Mouse (Mus musculus) liver, embryonic 11.5 days (tissue): ENCODE results near the gene Rbm19. TPM values are rescaled to one million over a fixed set of nuclear protein-coding genes. Genes with fewer than 3 reads are reported as not detected.
A peak's percentile ranks its signal among the peaks of the same experiment; 100 is the strongest.

Experiments used
- ATAC-seq: fragments of 200-750 bp; cut with Nextera tagmentation; replicated peaks from 2 replicates; pipeline ENCODE4 v1.8.0; 2017; ENCODE audit warnings: moderate number of reproducible peaks, mild to moderate bottlenecking, moderate TSS enrichment, moderate library complexity; ENCODE audit not compliant: low FRiP score
- DNase-seq: peaks from one replicate; pipeline ENCODE4 v3.0.0-alpha.2; 2017; ENCODE audit warnings: low spot score
- H3K27ac ChIP-seq: fragments of 300-500 bp; sonication (generic); 2 replicates; pipeline ENCODE4 v1.5.1; 2014; ENCODE audit warnings: mild to moderate bottlenecking, low read depth, low read length, control low read depth
- H3K27me3 ChIP-seq: fragments of 300-500 bp; sonication (generic); replicated peaks from 2 replicates; pipeline ENCODE4 v1.6.1; 2014; ENCODE audit warnings: low read length, mixed read lengths; ENCODE audit not compliant: control insufficient read depth, insufficient read depth
- H3K36me3 ChIP-seq: fragments of 300-500 bp; sonication (generic); 2 replicates; pipeline ENCODE4 v1.6.1; 2014; ENCODE audit warnings: mild to moderate bottlenecking, low read length, moderate library complexity, mixed read lengths; ENCODE audit not compliant: control insufficient read depth, insufficient read depth
- H3K4me1 ChIP-seq: fragments of 300-500 bp; sonication (generic); replicated peaks from 2 replicates; pipeline ENCODE4 v1.6.1; 2014; ENCODE audit warnings: low read length, mixed read lengths; ENCODE audit not compliant: control insufficient read depth, insufficient read depth
- H3K4me2 ChIP-seq: fragments of 300-500 bp; sonication (generic); 2 replicates; pipeline ENCODE4 v1.6.1; 2014; ENCODE audit warnings: mild to moderate bottlenecking, control low read depth, moderate library complexity
- H3K4me3 ChIP-seq: fragments of 300-500 bp; sonication (generic); 2 replicates; pipeline ENCODE4 v1.5.1; 2014; ENCODE audit warnings: low read depth, low read length, control low read depth
- H3K9ac ChIP-seq: fragments of 300-500 bp; sonication (generic); 2 replicates; pipeline ENCODE4 v1.6.1; 2014; ENCODE audit warnings: low read depth, low read length, control low read depth
- H3K9me3 ChIP-seq: fragments of 300-500 bp; sonication (generic); 2 replicates; pipeline ENCODE4 v1.6.1; 2016; ENCODE audit warnings: low read length, inconsistent platforms, mixed read lengths; ENCODE audit not compliant: control insufficient read depth
- WGBS: fragments of 180-500 bp; shearing (Covaris S2); extraction: QIAGEN DNeasy Blood & Tissue Kit; methylation state at CpG from one replicate; pipeline ENCODE4 v1.1.7; 2014; 5-methylcytosine and 5-hydroxymethylcytosine counted together
- polyA plus RNA-seq: library from polyadenylated mRNA; unstranded; fragments of >200 nt; fragmentation: Nextera tagmentation; extraction: Ambion mirVana; gene quantifications from 2 replicates; pipeline ENCODE4 v1.2.1, GENCODE M21; 2014

The Rbm19 gene
- polyA plus RNA-seq, 1 experiment from 2014 or later, result 31.8 TPM

- H3K36me3 ChIP-seq, result peaks cover 7% of the 10 kb centered on the region; the same call in 1 of the 2 replicates
- H3K4me2 ChIP-seq, result peak overlapping the region; percentile 62
- H3K9me3 ChIP-seq, result no peaks in the 10 kb centered on the region
- 0 out of 2 replicates have a peak overlapping the region, but pooled peaks have one; percentile 3 for H3K4me3 ChIP-seq
- peaks cover 46% of the 10 kb centered on the region for H3K4me1 ChIP-seq
- 68% methylated on average over 5 of the region's 5 CpGs for WGBS
- peak overlapping the region; percentile 58 for H3K9ac ChIP-seq
- ATAC-seq (peak; percentile 44), DNase-seq (no peak)
- H3K27ac ChIP-seq, result peak overlapping the region; percentile 90
- H3K27me3 ChIP-seq, result no peaks in the 10 kb centered on the region
These were observed 20.8 kb downstream of the Rbm19 start for GRCm38 (mm10) chr5:120137038-120137437.

- Histone ChIP-seq H3K4me1 (peaks cover 46% of the 10 kb centered on the region), H3K27me3 (no peaks in the 10 kb centered on the region), H3K4me3 (peak overlapping the region; percentile 29; the same call in 1 of the 2 replicates), H3K9ac (peak overlapping the region; percentile 51), H3K4me2 (peak overlapping the region; percentile 62), H3K27ac (peak overlapping the region; percentile 90), H3K36me3 (peaks cover 11% of the 10 kb centered on the region; the same call in 1 of the 2 replicates), H3K9me3 (no peaks in the 10 kb centered on the region)
- ATAC-seq (no peak), DNase-seq (no peak)
- 96% methylated on average over 1 of the region's 1 CpGs for WGBS
These were observed 21.6 kb downstream of the Rbm19 start for GRCm38 (mm10) chr5:120137846-120138245.

GRCm38 (mm10) chr5:120138406-120138805, 22.1 kb downstream of the Rbm19 start:
- Histone ChIP-seq H3K9me3 (no peaks in the 10 kb centered on the region), H3K4me2 (peak overlapping the region; percentile 62), H3K9ac (peak overlapping the region; percentile 51), H3K36me3 (peaks cover 13% of the 10 kb centered on the region; the same call in 1 of the 2 replicates), H3K27me3 (no peaks in the 10 kb centered on the region), H3K27ac (peak overlapping the region; percentile 90), H3K4me1 (peaks cover 46% of the 10 kb centered on the region), H3K4me3 (peak overlapping the region; percentile 29)
- 87% methylated on average over 3 of the region's 3 CpGs for WGBS
- ATAC-seq (no peak), DNase-seq (no peak)

GRCm38 (mm10) chr5:120139224-120139623, 23.0 kb downstream of the Rbm19 start:
- Histone ChIP-seq H3K27ac (no peak overlapping the region; the same call in 1 of the 2 replicates), H3K4me2 (peak overlapping the region; percentile 62; the same call in 1 of the 2 replicates), H3K4me1 (peaks cover 46% of the 10 kb centered on the region), H3K4me3 (peak overlapping the region; percentile 29; the same call in 1 of the 2 replicates), H3K36me3 (peaks cover 19% of the 10 kb centered on the region), H3K27me3 (no peaks in the 10 kb centered on the region), H3K9ac (peak overlapping the region; percentile 51), H3K9me3 (no peaks in the 10 kb centered on the region)
- ATAC-seq (no peak), DNase-seq (no peak)
- 65% methylated on average over 8 of the region's 8 CpGs for WGBS

- no peaks in the 10 kb centered on the region for H3K27me3 ChIP-seq
- H3K27ac ChIP-seq, result no peak overlapping the region
- WGBS, result 57% methylated on average over 7 of the region's 7 CpGs
- H3K4me1 ChIP-seq, result 0 out of 2 replicates have a peak, but pooled peaks cover 2% of the 10 kb centered on the region
- H3K4me2 ChIP-seq, result no peak overlapping the region
- no peak overlapping the region for H3K9ac ChIP-seq
- DNase-seq (no peak), ATAC-seq (no peak)
- H3K36me3 ChIP-seq, result peaks cover 38% of the 10 kb centered on the region
- H3K4me3 ChIP-seq, result no peak overlapping the region
- H3K9me3 ChIP-seq, result no peaks in the 10 kb centered on the region
These were observed 27.7 kb downstream of the Rbm19 start for GRCm38 (mm10) chr5:120143941-120144340.

GRCm38 (mm10) chr5:120145371-120146050, 29.2 kb downstream of the Rbm19 start:
- Histone ChIP-seq H3K4me2 (no peak overlapping the region), H3K9me3 (no peaks in the 10 kb centered on the region), H3K27me3 (no peaks in the 10 kb centered on the region), H3K27ac (no peak overlapping the region), H3K4me1 (no peaks in the 10 kb centered on the region), H3K36me3 (peaks cover 40% of the 10 kb centered on the region), H3K4me3 (no peak overlapping the region), H3K9ac (no peak overlapping the region)
- DNase-seq (no peak), ATAC-seq (no peak)
- 87% methylated on average over 18 of the region's 19 CpGs for WGBS

- H3K27ac ChIP-seq, result no peak overlapping the region
- no peak for ATAC-seq
- H3K9me3 ChIP-seq, result no peaks in the 10 kb centered on the region
- no peak overlapping the region for H3K9ac ChIP-seq
- 77% methylated on average over 11 of the region's 11 CpGs for WGBS
- DNase-seq, result peak; percentile 38
- no peaks in the 10 kb centered on the region for H3K4me1 ChIP-seq
- H3K27me3 ChIP-seq, result no peaks in the 10 kb centered on the region
- H3K4me3 ChIP-seq, result no peak overlapping the region
- H3K4me2 ChIP-seq, result no peak overlapping the region
- peaks cover 40% of the 10 kb centered on the region for H3K36me3 ChIP-seq
These were observed 29.8 kb downstream of the Rbm19 start for GRCm38 (mm10) chr5:120146051-120146385.

- Histone ChIP-seq H3K27me3 (no peaks in the 10 kb centered on the region), H3K27ac (no peak overlapping the region), H3K4me2 (no peak overlapping the region), H3K36me3 (peaks cover 37% of the 10 kb centered on the region), H3K9ac (no peak overlapping the region), H3K4me3 (no peak overlapping the region), H3K4me1 (no peaks in the 10 kb centered on the region), H3K9me3 (no peaks in the 10 kb centered on the region)
- DNase-seq (no peak), ATAC-seq (no peak)
- 83% methylated on average over 3 of the region's 3 CpGs for WGBS
These were observed 30.6 kb downstream of the Rbm19 start for GRCm38 (mm10) chr5:120146909-120147308.

GRCm38 (mm10) chr5:120148246-120148645, 32.0 kb downstream of the Rbm19 start:
- 92% methylated on average over 9 of the region's 9 CpGs for WGBS
- Histone ChIP-seq H3K4me3 (no peak overlapping the region), H3K9me3 (no peaks in the 10 kb centered on the region), H3K27ac (no peak overlapping the region), H3K36me3 (peaks cover 32% of the 10 kb centered on the region), H3K4me2 (no peak overlapping the region), H3K4me1 (no peaks in the 10 kb centered on the region), H3K27me3 (no peaks in the 10 kb centered on the region), H3K9ac (no peak overlapping the region)
- no peak for ATAC-seq
- no peak for DNase-seq
